Mouse (Mus musculus): Measurements from ENCODE around the gene Naaladl1. TPM values are rescaled to one million over a fixed set of nuclear protein-coding genes. Genes with fewer than 3 reads are reported as not detected.

The Naaladl1 gene
- total and polyA plus RNA-seq, 3 experiments: 0.35 to 1.7 TPM; not detected in 1

DNA sequence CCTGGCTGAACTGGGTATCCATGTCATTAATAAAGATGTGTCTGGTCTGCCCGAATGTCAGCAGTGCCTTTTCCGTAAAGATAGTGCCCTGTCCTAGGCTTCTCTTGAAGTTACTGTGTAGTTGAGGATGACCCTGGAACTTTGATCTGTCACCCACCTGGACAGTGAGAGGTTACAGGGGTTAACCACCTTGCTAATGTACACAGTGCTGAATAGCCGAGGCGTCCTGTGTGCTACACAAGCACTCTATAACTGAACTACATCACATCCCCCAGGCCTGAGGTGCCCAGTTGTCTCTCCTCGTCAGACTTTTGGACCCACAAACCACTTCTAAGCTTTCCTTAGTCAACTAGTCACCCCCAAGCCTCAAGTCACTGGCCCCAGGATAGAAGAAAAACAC is 43.2 kb upstream of the Naaladl1 start:
- no peak overlapping the region for H3K27ac ChIP-seq (ENCODE audit: control insufficient read depth, low read depth, low read length)
- H3K4me3 ChIP-seq (ENCODE audit: control insufficient read depth in 1 of 2, insufficient read depth in 1 of 2, low read depth in 2 of 2, low read length in 2 of 2): peak overlapping the region; percentile 73 to 83
- H3K9me3 ChIP-seq (replicated peaks; ENCODE audit: insufficient read depth, low read length): no peaks in the 10 kb centered on the region
- H3K36me3 ChIP-seq (ENCODE audit: control insufficient read depth in 1 of 2, insufficient read depth in 2 of 2, low read length in 2 of 2): peaks cover 3 to 12% of the 10 kb centered on the region in 2 experiments; a peak in 3 of 4 replicates
- H3K9ac ChIP-seq (ENCODE audit: control insufficient read depth, low read depth, low read length, poor library complexity, severe bottlenecking): peak overlapping the region; percentile 93
- H3K4me1 ChIP-seq (ENCODE audit: control insufficient read depth in 1 of 2, insufficient read depth in 2 of 2, low read length in 2 of 2): peaks cover 0 to 15% of the 10 kb centered on the region in 2 experiments; a peak in 2 of 4 replicates
- TF ChIP-seq RCOR1 (IDR thresholded peaks at IDR 0.05; ENCODE audit: low read depth, low read length): no peak
- TF ChIP-seq ZMIZ1 (IDR thresholded peaks at IDR 0.05; ENCODE audit: low read depth, low read length): no peak
- TF ChIP-seq MEF2A (IDR thresholded peaks at IDR 0.05; ENCODE audit: extremely low read depth, insufficient replicate concordance, low read depth, low read length, poor library complexity, severe bottlenecking): no peak
- no peak for TF ChIP-seq ZKSCAN1 (IDR thresholded peaks at IDR 0.05; ENCODE audit: low read depth, low read length)
- no peak for TF ChIP-seq ELF1 (IDR thresholded peaks at IDR 0.05; ENCODE audit: low read depth, low read length)
- no peak for TF ChIP-seq POLR2A (IDR thresholded peaks at IDR 0.05; ENCODE audit: control insufficient read depth in 1 of 2, insufficient read depth in 1 of 2, low read depth in 1 of 2, low read length in 2 of 2, poor library complexity in 1 of 2)
- TF ChIP-seq USF2 (IDR thresholded peaks at IDR 0.05; ENCODE audit: borderline replicate concordance in 1 of 2, insufficient read depth in 1 of 2, low read depth in 1 of 2, low read length in 2 of 2): no peak
- no peak for TF ChIP-seq UBTF (IDR thresholded peaks at IDR 0.05; ENCODE audit: borderline replicate concordance, insufficient read depth, low read depth, low read length)
- TF ChIP-seq TBP (IDR thresholded peaks at IDR 0.05; ENCODE audit: low read depth, low read length): no peak
- no peak for TF ChIP-seq GABPA (IDR thresholded peaks at IDR 0.05; ENCODE audit: low read depth, low read length)
- no peak for TF ChIP-seq SIN3A (IDR thresholded peaks at IDR 0.05; ENCODE audit: low read length)
- no peak for TF ChIP-seq KAT2A (conservative IDR thresholded peaks at IDR 0.05; ENCODE audit: low read depth, low read length)
- TF ChIP-seq CHD2 (IDR thresholded peaks at IDR 0.05; ENCODE audit: low read length): no peak
- TF ChIP-seq ZC3H11A (IDR thresholded peaks at IDR 0.05; ENCODE audit: low read depth, low read length): no peak
- TF ChIP-seq TAL1 (IDR thresholded peaks at IDR 0.05; ENCODE audit: low read length): no peak
- H3K27me3 ChIP-seq (ENCODE audit: control insufficient read depth in 1 of 2, insufficient read depth in 2 of 2, low read length in 2 of 2): no peaks in the 10 kb centered on the region
- H3K79me2 ChIP-seq (ENCODE audit: control insufficient read depth, insufficient read depth, low read length, poor library complexity): peaks cover 32% of the 10 kb centered on the region
- peak; percentile 20 for DNase-seq (ENCODE audit: low read depth, low spot score)

DNA sequence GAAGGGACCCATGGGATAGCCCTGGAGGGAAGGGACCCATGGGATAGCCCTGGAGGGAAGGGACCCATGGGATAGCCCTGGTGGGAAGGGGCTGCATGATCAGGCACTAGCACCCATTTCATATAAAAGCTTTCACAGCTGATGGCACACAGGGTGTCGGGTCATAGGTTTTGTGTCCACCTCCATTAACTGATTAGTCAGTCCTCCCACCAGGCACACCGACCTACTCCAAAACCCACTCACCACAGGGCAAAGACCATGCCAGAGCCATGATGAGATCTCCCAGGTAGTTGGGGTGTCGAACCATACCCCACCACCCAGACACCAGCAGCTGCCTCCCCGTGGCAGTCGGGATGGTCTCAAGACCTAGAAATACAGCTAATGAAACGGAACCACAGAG is 42.5 kb upstream of the Naaladl1 start:
- Histone ChIP-seq H3K36me3 (ENCODE audit: control insufficient read depth in 1 of 2, insufficient read depth in 2 of 2, low read length in 2 of 2) (peaks cover 3 to 12% of the 10 kb centered on the region in 2 experiments; a peak in 3 of 4 replicates), H3K4me1 (ENCODE audit: control insufficient read depth in 1 of 2, insufficient read depth in 2 of 2, low read length in 2 of 2) (peaks cover 0 to 17% of the 10 kb centered on the region in 2 experiments; a peak in 3 of 4 replicates), H3K9ac (ENCODE audit: control insufficient read depth, low read depth, low read length, poor library complexity, severe bottlenecking) (no peak overlapping the region), H3K4me3 (ENCODE audit: control insufficient read depth in 1 of 2, insufficient read depth in 1 of 2, low read depth in 2 of 2, low read length in 2 of 2) (no peak overlapping the region), H3K27me3 (ENCODE audit: control insufficient read depth in 1 of 2, insufficient read depth in 2 of 2, low read length in 2 of 2) (no peaks in the 10 kb centered on the region), H3K27ac (ENCODE audit: control insufficient read depth, low read depth, low read length) (no peak overlapping the region), H3K79me2 (ENCODE audit: control insufficient read depth, insufficient read depth, low read length, poor library complexity) (peaks cover 27% of the 10 kb centered on the region), H3K9me3 (replicated peaks; ENCODE audit: insufficient read depth, low read length) (no peaks in the 10 kb centered on the region)
- no peak for TF ChIP-seq MXI1 (IDR thresholded peaks at IDR 0.05; ENCODE audit: low read depth, low read length)
- TF ChIP-seq CTCF (IDR thresholded peaks at IDR 0.05 in 2 of 3, conservative IDR thresholded peaks at IDR 0.05 in 1 of 3; ENCODE audit: control insufficient read depth in 1 of 3, insufficient read depth in 1 of 3, low read depth in 2 of 3, low read length in 3 of 3, poor library complexity in 1 of 3, severe bottlenecking in 1 of 3): no peak
- no peak for DNase-seq (ENCODE audit: low read depth, low spot score)
